Mouse (Mus musculus) embryonic facial prominence, embryonic 15.5 days (tissue): ENCODE measurements around the gene Mlst8. TPM values are rescaled to one million over a fixed set of nuclear protein-coding genes. Genes with fewer than 3 reads are reported as not detected.
A peak's percentile ranks its signal among the peaks of the same experiment; 100 is the strongest.

Experiments used
- ATAC-seq: fragments of 200-750 bp; cut with Nextera tagmentation; 2 replicates; pipeline ENCODE4 v1.8.0; 2017; ENCODE audit warnings: low read depth, moderate TSS enrichment; ENCODE audit not compliant: insufficient number of reproducible peaks, low FRiP score, low TSS enrichment
- H3K27ac ChIP-seq: fragments of 300-500 bp; sonication (generic); replicated peaks from 2 replicates; pipeline ENCODE4 v1.5.1; 2015; ENCODE audit warnings: mild to moderate bottlenecking, inconsistent platforms
- H3K27me3 ChIP-seq: fragments of 300-500 bp; sonication (generic); 2 replicates; pipeline ENCODE4 v1.6.1; 2015; ENCODE audit warnings: inconsistent platforms
- H3K36me3 ChIP-seq: fragments of 300-500 bp; sonication (generic); 2 replicates; pipeline ENCODE4 v1.6.1; 2015; ENCODE audit warnings: mild to moderate bottlenecking, inconsistent platforms
- H3K4me1 ChIP-seq: fragments of 300-500 bp; sonication (generic); 2 replicates; pipeline ENCODE4 v1.6.1; 2015; ENCODE audit warnings: inconsistent platforms
- H3K4me2 ChIP-seq: fragments of 300-500 bp; sonication (generic); replicated peaks from 2 replicates; pipeline ENCODE4 v1.6.1; 2015; ENCODE audit warnings: mild to moderate bottlenecking, inconsistent platforms
- H3K4me3 ChIP-seq: fragments of 300-500 bp; sonication (generic); replicated peaks from 2 replicates; pipeline ENCODE4 v1.5.1; 2015; ENCODE audit warnings: mild to moderate bottlenecking, inconsistent platforms
- H3K9ac ChIP-seq: fragments of 300-500 bp; sonication (generic); 2 replicates; pipeline ENCODE4 v1.6.1; 2015; ENCODE audit warnings: inconsistent platforms
- H3K9me3 ChIP-seq: fragments of 300-500 bp; sonication (generic); replicated peaks from 2 replicates; pipeline ENCODE4 v1.6.1; 2016; ENCODE audit warnings: inconsistent platforms
- WGBS: fragments of 180-500 bp; shearing (Covaris S2); methylation state at CpG from one replicate; pipeline ENCODE4 v1.1.7; 2015; 5-methylcytosine and 5-hydroxymethylcytosine counted together
- polyA plus RNA-seq: library from polyadenylated mRNA; unstranded; fragments of >200 nt; fragmentation: Nextera tagmentation; extraction: Ambion mirVana; gene quantifications from 2 replicates; pipeline ENCODE4 v1.2.1, GENCODE M21; 2015

Gene Mlst8
- polyA plus RNA-seq, 1 experiment from 2014 or later, result 28.8 TPM

GRCm38 (mm10) chr17:24506332-24507070 lies 27.6 kb upstream of the Mlst8 start:
- Histone ChIP-seq H3K4me3 (no peak overlapping the region; the same call in 1 of the 2 replicates), H3K27me3 (no peaks in the 10 kb centered on the region), H3K27ac (no peak overlapping the region), H3K4me1 (peaks cover 19% of the 10 kb centered on the region), H3K9ac (no peak overlapping the region), H3K4me2 (peak overlapping the region; percentile 19; the same call in 1 of the 2 replicates), H3K36me3 (peaks cover 33% of the 10 kb centered on the region), H3K9me3 (no peaks in the 10 kb centered on the region)
- WGBS, result 28% methylated on average over 36 of the region's 36 CpGs
- ATAC-seq, result no peak

- no peak overlapping the region for H3K4me3 ChIP-seq
Observed at GRCm38 (mm10) chr17:24505286-24505955, 26.5 kb upstream of the Mlst8 start.

DNA sequence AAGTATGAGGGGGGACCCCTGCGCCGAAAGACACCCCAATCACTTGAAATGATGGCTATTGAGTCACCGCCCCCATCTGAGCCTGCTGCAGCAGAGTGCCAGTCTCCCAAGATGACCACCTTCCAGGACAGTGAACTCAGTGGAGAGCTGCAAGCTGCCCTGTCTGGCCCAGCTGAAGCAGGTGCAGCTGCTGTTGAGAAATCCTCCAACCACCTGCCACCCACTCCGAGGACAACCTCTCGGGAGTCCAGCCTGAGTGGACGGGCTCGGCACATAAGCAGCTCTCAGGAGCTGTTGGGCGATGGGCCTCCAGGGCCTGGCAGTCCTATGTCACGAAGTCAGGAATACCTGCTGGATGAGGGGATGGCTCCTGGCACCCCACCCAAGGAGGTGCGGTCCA lies 25.2 kb upstream of the Mlst8 start:
- H3K9me3 ChIP-seq, result no peaks in the 10 kb centered on the region
- peaks cover 19% of the 10 kb centered on the region for H3K4me1 ChIP-seq
- no peak overlapping the region for H3K4me3 ChIP-seq
- H3K9ac ChIP-seq, result no peak overlapping the region
- no peaks in the 10 kb centered on the region for H3K27me3 ChIP-seq
- WGBS, result 92% methylated on average over 10 of the region's 10 CpGs
- no peak overlapping the region for H3K4me2 ChIP-seq
- H3K27ac ChIP-seq, result no peak overlapping the region
- peaks cover 10% of the 10 kb centered on the region for H3K36me3 ChIP-seq
- ATAC-seq, result no peak

More at GRCm38 (mm10) chr17:24505286-24505955, 26.5 kb upstream of the Mlst8 start:
- 90% methylated on average over 30 of the region's 30 CpGs for WGBS
- H3K9me3 ChIP-seq, result no peaks in the 10 kb centered on the region
- peaks cover 23% of the 10 kb centered on the region for H3K36me3 ChIP-seq
- no peak for ATAC-seq
- H3K4me2 ChIP-seq, result no peak overlapping the region
- no peaks in the 10 kb centered on the region for H3K27me3 ChIP-seq
- no peak overlapping the region for H3K9ac ChIP-seq
- peaks cover 19% of the 10 kb centered on the region for H3K4me1 ChIP-seq
- no peak overlapping the region for H3K27ac ChIP-seq

- Histone ChIP-seq H3K4me1 (peaks cover 12% of the 10 kb centered on the region), H3K9ac (no peak overlapping the region)
Observed at GRCm38 (mm10) chr17:24502208-24502607, 23.3 kb upstream of the Mlst8 start.

GRCm38 (mm10) chr17:24496026-24496425 lies 17.1 kb upstream of the Mlst8 start:
- no peaks in the 10 kb centered on the region for H3K27me3 ChIP-seq
- no peak for ATAC-seq
- 82% methylated on average over 1 of the region's 1 CpGs for WGBS
- no peak overlapping the region for H3K4me2 ChIP-seq
- H3K9ac ChIP-seq, result no peak overlapping the region
- no peak overlapping the region for H3K4me3 ChIP-seq
- H3K4me1 ChIP-seq, result no peaks in the 10 kb centered on the region
- H3K36me3 ChIP-seq, result no peaks in the 10 kb centered on the region
- no peak overlapping the region for H3K27ac ChIP-seq
- no peaks in the 10 kb centered on the region for H3K9me3 ChIP-seq

More at GRCm38 (mm10) chr17:24502208-24502607, 23.3 kb upstream of the Mlst8 start:
- ATAC-seq, result no peak
- Histone ChIP-seq H3K4me3 (no peak overlapping the region), H3K36me3 (0 out of 2 replicates have a peak, but pooled peaks cover 4% of the 10 kb centered on the region), H3K4me2 (no peak overlapping the region), H3K9me3 (no peaks in the 10 kb centered on the region), H3K27ac (no peak overlapping the region), H3K27me3 (no peaks in the 10 kb centered on the region)
- WGBS, result 50% methylated on average over 11 of the region's 11 CpGs

DNA sequence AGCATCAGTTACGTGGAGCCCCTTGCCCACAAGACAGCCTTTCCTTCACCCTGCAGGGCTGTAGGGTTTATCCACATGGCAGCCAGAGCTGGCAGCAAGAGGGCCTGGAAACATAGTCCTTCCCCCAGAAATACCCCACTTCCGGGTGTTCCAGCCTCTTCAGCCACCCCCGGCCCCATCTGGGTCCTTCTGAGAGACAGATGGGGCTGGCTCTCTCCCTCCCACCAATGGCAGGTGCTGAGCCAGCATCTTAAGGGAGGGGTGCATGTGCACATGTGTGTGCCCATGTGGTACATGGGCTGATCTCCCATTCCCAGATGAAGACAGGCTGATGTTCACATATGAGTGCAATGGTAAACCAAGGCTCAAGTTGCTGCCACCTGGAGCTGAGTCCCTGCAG lies 16.6 kb upstream of the Mlst8 start:
- Histone ChIP-seq H3K4me2 (no peak overlapping the region), H3K9me3 (no peaks in the 10 kb centered on the region), H3K27ac (no peak overlapping the region), H3K9ac (no peak overlapping the region), H3K36me3 (no peaks in the 10 kb centered on the region), H3K27me3 (no peaks in the 10 kb centered on the region), H3K4me1 (no peaks in the 10 kb centered on the region), H3K4me3 (no peak overlapping the region)
- ATAC-seq, result no peak
- 62% methylated on average over 3 of the region's 3 CpGs for WGBS

- Histone ChIP-seq H3K27me3 (peaks cover 6% of the 10 kb centered on the region), H3K4me1 (no peaks in the 10 kb centered on the region)
- no peak for ATAC-seq
Observed at GRCm38 (mm10) chr17:24494627-24495335, 15.9 kb upstream of the Mlst8 start.

DNA sequence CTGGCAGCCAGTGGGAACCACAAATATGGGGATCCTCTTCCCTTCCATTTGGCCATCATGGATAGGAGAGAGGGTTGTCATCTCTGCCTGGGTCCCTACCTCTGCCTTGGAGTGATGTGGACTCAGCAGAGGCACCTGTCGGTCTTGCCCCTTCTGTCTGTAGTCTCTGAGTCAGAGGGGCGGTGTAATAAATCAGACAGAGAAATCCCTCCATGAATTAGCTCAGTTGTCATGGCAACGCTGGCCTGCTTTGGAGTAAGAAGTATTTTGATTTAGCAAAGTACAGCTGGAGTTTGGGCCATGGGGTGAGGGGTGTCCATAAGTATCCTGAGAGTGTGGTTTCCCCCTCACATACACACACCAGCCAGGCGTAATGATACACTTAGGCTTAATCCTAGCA lies 11.5 kb upstream of the Mlst8 start:
- 78% methylated on average over 4 of the region's 4 CpGs for whole genome bisulfite sequencing
- Histone ChIP-seq H3K4me3 (no peak overlapping the region), H3K9ac (no peak overlapping the region), H3K27me3 (peaks cover 23% of the 10 kb centered on the region), H3K4me1 (peaks cover 20% of the 10 kb centered on the region), H3K9me3 (no peaks in the 10 kb centered on the region), H3K4me2 (no peak overlapping the region), H3K27ac (no peak overlapping the region), H3K36me3 (no peaks in the 10 kb centered on the region)
- no peak for ATAC-seq

More at GRCm38 (mm10) chr17:24494627-24495335, 15.9 kb upstream of the Mlst8 start:
- Histone ChIP-seq H3K27ac (no peak overlapping the region), H3K9ac (no peak overlapping the region), H3K9me3 (no peaks in the 10 kb centered on the region), H3K4me2 (no peak overlapping the region), H3K36me3 (no peaks in the 10 kb centered on the region), H3K4me3 (no peak overlapping the region)
- 39% methylated on average over 2 of the region's 2 CpGs for WGBS

DNA sequence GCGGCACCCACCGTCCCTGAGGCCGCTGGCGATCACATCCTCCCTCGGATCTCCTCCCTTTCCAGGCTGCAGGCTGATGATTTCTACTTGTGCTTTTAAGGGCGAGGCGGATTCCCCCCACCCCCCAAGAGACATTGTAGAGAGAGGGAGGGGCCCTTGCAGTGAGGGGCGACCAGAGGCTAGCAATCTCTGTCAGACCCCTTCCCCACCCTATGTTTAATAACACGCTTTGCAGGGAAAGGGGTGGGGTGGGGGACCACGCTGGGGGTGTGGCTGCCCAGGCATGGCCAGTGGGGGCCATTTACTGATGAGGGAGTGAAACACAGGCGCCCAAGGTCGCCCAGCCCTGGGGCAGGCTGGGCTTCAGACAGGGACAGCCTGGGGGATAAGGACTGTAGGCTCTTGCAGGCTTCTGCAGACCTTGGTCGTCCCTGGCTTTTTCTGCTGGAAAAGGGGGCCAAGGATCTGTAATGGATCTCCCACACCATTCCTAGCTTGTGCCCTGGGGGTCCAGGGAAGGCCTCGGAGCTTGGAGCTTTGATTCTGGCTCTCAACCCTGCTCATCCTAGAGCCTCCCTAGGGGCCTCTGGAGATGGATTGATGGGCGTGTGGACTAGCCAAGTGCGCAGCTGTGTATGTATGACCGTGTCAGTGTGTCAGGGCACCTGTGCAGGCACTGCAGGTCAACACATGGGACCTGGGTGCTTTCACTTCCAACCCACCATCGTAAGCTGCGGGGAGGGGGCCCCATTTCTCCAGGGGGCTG lies 10.6 kb upstream of the Mlst8 start:
- no peak overlapping the region for H3K27ac ChIP-seq
- H3K4me1 ChIP-seq, result peaks cover 22% of the 10 kb centered on the region
- H3K4me2 ChIP-seq, result peak overlapping the region; percentile 98
- peak overlapping the region; percentile 68 for H3K4me3 ChIP-seq
- H3K9ac ChIP-seq, result peak overlapping the region; percentile 68
- no peaks in the 10 kb centered on the region for H3K9me3 ChIP-seq
- ATAC-seq, result no peak
- peaks cover 23% of the 10 kb centered on the region for H3K27me3 ChIP-seq
- 21% methylated on average over 19 of the region's 19 CpGs for WGBS
- H3K36me3 ChIP-seq, result no peaks in the 10 kb centered on the region

GRCm38 (mm10) chr17:24488662-24489264 lies 9.9 kb upstream of the Mlst8 start:
- WGBS, result under 1% methylated on average over 68 of the region's 81 CpGs
- peaks cover 23% of the 10 kb centered on the region for H3K27me3 ChIP-seq
- H3K27ac ChIP-seq, result 0 out of 2 replicates have a peak overlapping the region, but pooled peaks have one; percentile 34
- ATAC-seq, result peak; percentile 66
- no peaks in the 10 kb centered on the region for H3K9me3 ChIP-seq
- H3K4me1 ChIP-seq, result peaks cover 22% of the 10 kb centered on the region
- peak overlapping the region; percentile 98 for H3K4me2 ChIP-seq
- peak overlapping the region; percentile 68 for H3K4me3 ChIP-seq
- no peaks in the 10 kb centered on the region for H3K36me3 ChIP-seq
- H3K9ac ChIP-seq, result peak overlapping the region; percentile 68
